9 mouse cellular contexts compared by ENCODE assay signal in genomic region chr2:104743160-104743559, GRCm38 (mm10). TPM values are rescaled to one million over a fixed set of nuclear protein-coding genes. Genes with fewer than 3 reads are reported as not detected.
DNase-seq lines count a peak whose midpoint lies in the region; ATAC-seq and TF ChIP-seq lines count a peak whose summit lies in the region.
"Had no signal": no experiment of that assay in that cellular context is flagged by ENCODE, and none has a peak within 500 bp of the region (broad histone marks: within the 10 kb centered on the region; RNA-seq: fewer than 3 reads in every experiment).

No protein-coding gene starts in this region.

- no peak for TF ChIP-seq CTCF in liver, adult 2 months (IDR thresholded peaks at IDR 0.05; ENCODE audit: low read depth, low read length)

- no peaks in the 10 kb centered on the region for H3K36me3 ChIP-seq in liver, adult 2 months (ENCODE audit: control insufficient read depth, insufficient read depth, low read length)
- no peaks in the 10 kb centered on the region for H3K36me3 ChIP-seq in heart, embryonic 16.5 days (ENCODE audit: control insufficient read depth, insufficient read depth)
- H3K36me3 ChIP-seq in limb, embryonic 10.5 days, result no peaks in the 10 kb centered on the region
- H3K36me3 ChIP-seq in midbrain, embryonic 14.5 days (ENCODE audit: control insufficient read depth, insufficient read depth, low read length), result no peaks in the 10 kb centered on the region

- no peaks in the 10 kb centered on the region for H3K9me3 ChIP-seq in heart, embryonic 16.5 days (replicated peaks; ENCODE audit: control insufficient read depth, low read length)
- no peaks in the 10 kb centered on the region for H3K9me3 ChIP-seq in limb, embryonic 10.5 days (replicated peaks)
- no peaks in the 10 kb centered on the region for H3K9me3 ChIP-seq in midbrain, embryonic 14.5 days (ENCODE audit: control insufficient read depth, low read length)

- peak overlapping the region; percentile 96 for H3K4me3 ChIP-seq in liver, adult 2 months (ENCODE audit: insufficient read depth, low read depth, low read length)
- peak overlapping the region; percentile 65 for H3K4me3 ChIP-seq in heart, embryonic 16.5 days (ENCODE audit: low read length)
- peak overlapping the region; percentile 89 for H3K4me3 ChIP-seq in limb, embryonic 10.5 days
- H3K4me3 ChIP-seq in midbrain, embryonic 14.5 days (replicated peaks; ENCODE audit: low read depth, low read length), result peak overlapping the region; percentile 67

- peaks cover 9% of the 10 kb centered on the region; the same call in 1 of the 2 replicates for H3K79me2 ChIP-seq in liver, adult 2 months (ENCODE audit: control insufficient read depth, insufficient read depth, low read length)

- H3K4me2 ChIP-seq in heart, embryonic 16.5 days (ENCODE audit: low read depth, low read length), result peak overlapping the region; percentile 80
- peak overlapping the region; percentile 99 for H3K4me2 ChIP-seq in midbrain, embryonic 14.5 days (ENCODE audit: low read length)

- 6% methylated on average over 7 of the region's 7 CpGs for WGBS in liver, adult 2 months
- 14% methylated on average over 7 of the region's 7 CpGs for WGBS in heart, embryonic 16.5 days
- 13% methylated on average over 7 of the region's 7 CpGs for WGBS in limb, embryonic 10.5 days
- WGBS in midbrain, embryonic 14.5 days, result 20% methylated on average over 7 of the region's 7 CpGs

- 0 out of 2 replicates have a peak, but pooled peaks have one; percentile 30 for ATAC-seq in heart, embryonic 16.5 days (replicated peaks; ENCODE audit: extremely low read depth, insufficient read depth, low FRiP score)
- ATAC-seq in midbrain, embryonic 14.5 days (ENCODE audit: low FRiP score, low TSS enrichment), result no peak

- peak overlapping the region; percentile 80 for H3K9ac ChIP-seq in liver, adult 2 months (ENCODE audit: low read depth, low read length)
- peak overlapping the region; percentile 74 for H3K9ac ChIP-seq in heart, embryonic 16.5 days (ENCODE audit: low read length)
- no peak overlapping the region for H3K9ac ChIP-seq in midbrain, embryonic 14.5 days (replicated peaks; ENCODE audit: low read length)

- no peak for TF ChIP-seq POLR2A in liver, adult 2 months (IDR thresholded peaks at IDR 0.05; ENCODE audit: extremely low read depth, insufficient read depth, low read length)

- H3K27ac ChIP-seq in liver, adult 2 months (replicated peaks; ENCODE audit: insufficient read depth, low read depth, low read length), result peak overlapping the region; percentile 99
- no peak overlapping the region for H3K27ac ChIP-seq in heart, embryonic 16.5 days (ENCODE audit: low read length)
- H3K27ac ChIP-seq in limb, embryonic 10.5 days, result no peak overlapping the region
- no peak overlapping the region for H3K27ac ChIP-seq in midbrain, embryonic 14.5 days (replicated peaks; ENCODE audit: low read depth, low read length)

- no peaks in the 10 kb centered on the region for H3K27me3 ChIP-seq in liver, adult 2 months (ENCODE audit: control insufficient read depth, insufficient read depth, low read length)
- H3K27me3 ChIP-seq in heart, embryonic 16.5 days (ENCODE audit: control insufficient read depth, insufficient read depth, low read length), result no peaks in the 10 kb centered on the region; the same call in 1 of the 2 replicates
- H3K27me3 ChIP-seq in limb, embryonic 10.5 days (ENCODE audit: low read depth, poor library complexity, severe bottlenecking), result peaks cover 46% of the 10 kb centered on the region
- peaks cover 25% of the 10 kb centered on the region for H3K27me3 ChIP-seq in midbrain, embryonic 14.5 days (ENCODE audit: control insufficient read depth, insufficient read depth, low read length)

- peak; percentile 95 for DNase-seq in liver, adult 2 months (ENCODE audit: extremely low read depth, low read depth, low spot score)
- DNase-seq in liver (no peak), MN1 (ENCODE audit: low spot score) (no peak)
- DNase-seq in limb, embryonic 10.5 days (ENCODE audit: low spot score), result no peak
- no peak for DNase-seq in midbrain, embryonic 14.5 days
- no peak for DNase-seq in Muller cell, postnatal 12 days (ENCODE audit: inconsistent ontology term)
- no peak for DNase-seq in urinary bladder, postnatal 36 days (ENCODE audit: low spot score in 2 of 2)

- peaks cover 10% of the 10 kb centered on the region for H3K4me1 ChIP-seq in liver, adult 2 months (ENCODE audit: control insufficient read depth, insufficient read depth, low read length)
- H3K4me1 ChIP-seq in heart, embryonic 16.5 days (ENCODE audit: control insufficient read depth, insufficient read depth, low read length), result no peaks in the 10 kb centered on the region
- H3K4me1 ChIP-seq in limb, embryonic 10.5 days, result peaks cover 22% of the 10 kb centered on the region
- H3K4me1 ChIP-seq in midbrain, embryonic 14.5 days (ENCODE audit: control insufficient read depth, insufficient read depth, low read length), result 0 out of 2 replicates have a peak, but pooled peaks cover 6% of the 10 kb centered on the region

RNA-seq across cellular contexts. Expression of gene Depdc7, which starts 0.5 kb away (rescaled TPM):
- 50.9 and 53.5 TPM in 2 replicates for total RNA-seq in liver, adult 2 months (2014; rRNA removed)
- polyA plus RNA-seq in liver, adult 2 months (2012; rRNA removed), result 26.4 and 30.0 TPM in 2 replicates
- polyA plus RNA-seq in heart, embryonic 16.5 days (2015; fragmentation: Nextera tagmentation; extraction: Ambion mirVana), result 4.8 and 5.7 TPM in 2 replicates
- polyA plus RNA-seq in limb, embryonic 10.5 days (2016; fragmentation: Nextera tagmentation; extraction: Ambion mirVana), result 1.8 and 2.7 TPM in 2 replicates
- 1.1 and 1.2 TPM in 2 replicates for polyA plus RNA-seq in midbrain, embryonic 14.5 days (2014; fragmentation: Nextera tagmentation; extraction: Ambion mirVana)

RNA-seq across cellular contexts. Expression of gene Pin1rt1, which starts 27.0 kb away (rescaled TPM):
- not detected in 2 replicates for total RNA-seq in liver, adult 2 months (2014; rRNA removed)
- not detected in 2 replicates for polyA plus RNA-seq in liver, adult 2 months (2012; rRNA removed)
- polyA plus RNA-seq in heart, embryonic 16.5 days (2015; fragmentation: Nextera tagmentation; extraction: Ambion mirVana), result not detected in 2 replicates
- polyA plus RNA-seq in limb, embryonic 10.5 days (2016; fragmentation: Nextera tagmentation; extraction: Ambion mirVana), result 0.13 TPM in 1 of 2 replicates, not detected in the other
- not detected in 2 replicates for polyA plus RNA-seq in midbrain, embryonic 14.5 days (2014; fragmentation: Nextera tagmentation; extraction: Ambion mirVana)
- total RNA-seq: neutrophil, adult 5-6 weeks had no signal

RNA-seq across cellular contexts. Expression of gene Tcp11l1, which starts 31.2 kb away (rescaled TPM):
- total RNA-seq in liver, adult 2 months (2014; rRNA removed), result 4.1 and 5.3 TPM in 2 replicates
- polyA plus RNA-seq in liver, adult 2 months (2012; rRNA removed), result 3.1 and 3.5 TPM in 2 replicates
- 28.0 and 28.9 TPM in 2 replicates for polyA plus RNA-seq in heart, embryonic 16.5 days (2015; fragmentation: Nextera tagmentation; extraction: Ambion mirVana)
- polyA plus RNA-seq in limb, embryonic 10.5 days (2016; fragmentation: Nextera tagmentation; extraction: Ambion mirVana), result 35.0 and 52.5 TPM in 2 replicates
- 66.1 and 80.2 TPM in 2 replicates for polyA plus RNA-seq in midbrain, embryonic 14.5 days (2014; fragmentation: Nextera tagmentation; extraction: Ambion mirVana)
